Mouse (Mus musculus) hindbrain, embryonic 11.5 days (tissue): ENCODE results near the gene Lyst. TPM values are rescaled to one million over a fixed set of nuclear protein-coding genes. Genes with fewer than 3 reads are reported as not detected.

ENCODE experiments used
- ATAC-seq: fragments of 200-750 bp; cut with Nextera tagmentation; 2 replicates; pipeline ENCODE4 v1.8.0; 2017; ENCODE audit warnings: mild to moderate bottlenecking, moderate TSS enrichment, moderate library complexity; ENCODE audit not compliant: low FRiP score
- DNase-seq: peaks from one replicate; pipeline ENCODE4 v3.0.0-alpha.2; 2015; ENCODE audit warnings: low spot score
- H3K27ac ChIP-seq: fragments of 300-500 bp; sonication (generic); 2 replicates; pipeline ENCODE4 v1.5.1; 2014; ENCODE audit warnings: mild to moderate bottlenecking, low read depth, low read length
- H3K27me3 ChIP-seq: fragments of 300-500 bp; sonication (generic); 2 replicates; pipeline ENCODE4 v1.6.1; 2014; ENCODE audit warnings: mild to moderate bottlenecking, low read length, moderate library complexity, mixed read lengths; ENCODE audit not compliant: control insufficient read depth, insufficient read depth
- H3K36me3 ChIP-seq: fragments of 300-500 bp; sonication (generic); 2 replicates; pipeline ENCODE4 v1.6.1; 2014; ENCODE audit warnings: mild to moderate bottlenecking, low read length, moderate library complexity, mixed read lengths; ENCODE audit not compliant: control insufficient read depth, insufficient read depth
- H3K4me1 ChIP-seq: fragments of 300-500 bp; sonication (generic); replicated peaks from 2 replicates; pipeline ENCODE4 v1.6.1; 2014; ENCODE audit warnings: low read length, mixed read lengths; ENCODE audit not compliant: control insufficient read depth, insufficient read depth
- H3K4me2 ChIP-seq: fragments of 300-500 bp; sonication (generic); replicated peaks from 2 replicates; pipeline ENCODE4 v1.6.1; 2014; ENCODE audit warnings: mild to moderate bottlenecking, low read depth, low read length
- H3K4me3 ChIP-seq: fragments of 300-500 bp; sonication (generic); 2 replicates; pipeline ENCODE4 v1.5.1; 2014; ENCODE audit warnings: low read depth, low read length
- H3K9ac ChIP-seq: fragments of 300-500 bp; sonication (generic); 2 replicates; pipeline ENCODE4 v1.6.1; 2014; ENCODE audit warnings: low read depth, low read length
- H3K9me3 ChIP-seq: fragments of 300-500 bp; sonication (generic); 2 replicates; pipeline ENCODE4 v1.6.1; 2016; ENCODE audit warnings: low read length; ENCODE audit not compliant: control insufficient read depth
- WGBS: fragments of 180-500 bp; shearing (Covaris S2); extraction: QIAGEN DNeasy Blood & Tissue Kit; methylation state at CpG from one replicate; pipeline ENCODE4 v1.1.7; 2014; 5-methylcytosine and 5-hydroxymethylcytosine counted together
- polyA plus RNA-seq: library from polyadenylated mRNA; unstranded; fragments of >200 nt; fragmentation: Nextera tagmentation; extraction: Ambion mirVana; gene quantifications from 2 replicates; pipeline ENCODE4 v1.2.1, GENCODE M21; 2014

The Lyst gene
- polyA plus RNA-seq, 1 experiment from 2014 or later, result 4.7 TPM

- Histone ChIP-seq H3K4me2 (no peak overlapping the region), H3K4me1 (no peaks in the 10 kb centered on the region), H3K9me3 (no peaks in the 10 kb centered on the region), H3K4me3 (no peak overlapping the region), H3K27me3 (no peaks in the 10 kb centered on the region), H3K36me3 (no peaks in the 10 kb centered on the region), H3K9ac (no peak overlapping the region), H3K27ac (no peak overlapping the region)
- 63% methylated on average over 1 of the region's 1 CpGs for WGBS
- no peak for DNase-seq
- ATAC-seq, result no peak
Observed at GRCm38 (mm10) chr13:13608311-13608710, 18.1 kb downstream of the Lyst start.

GRCm38 (mm10) chr13:13609655-13610054, 19.5 kb downstream of the Lyst start:
- ATAC-seq (no peak), DNase-seq (no peak)
- H3K4me1 ChIP-seq, result no peaks in the 10 kb centered on the region
- no peak overlapping the region for H3K4me3 ChIP-seq
- H3K27me3 ChIP-seq, result no peaks in the 10 kb centered on the region
- 85% methylated on average over 2 of the region's 2 CpGs for WGBS
- H3K27ac ChIP-seq, result no peak overlapping the region
- no peak overlapping the region for H3K4me2 ChIP-seq
- no peaks in the 10 kb centered on the region for H3K36me3 ChIP-seq
- no peak overlapping the region for H3K9ac ChIP-seq
- no peaks in the 10 kb centered on the region for H3K9me3 ChIP-seq

GRCm38 (mm10) chr13:13612882-13613281, 22.7 kb downstream of the Lyst start:
- WGBS, result 78% methylated on average over 1 of the region's 1 CpGs
- no peak overlapping the region for H3K4me3 ChIP-seq
- no peak overlapping the region for H3K4me2 ChIP-seq
- no peak overlapping the region for H3K9ac ChIP-seq
- H3K9me3 ChIP-seq, result no peaks in the 10 kb centered on the region
- no peaks in the 10 kb centered on the region for H3K36me3 ChIP-seq
- H3K4me1 ChIP-seq, result no peaks in the 10 kb centered on the region
- no peak overlapping the region for H3K27ac ChIP-seq
- DNase-seq (peak; percentile 5), ATAC-seq (no peak)
- H3K27me3 ChIP-seq, result no peaks in the 10 kb centered on the region

- Histone ChIP-seq H3K4me3 (no peak overlapping the region), H3K9me3 (no peaks in the 10 kb centered on the region), H3K9ac (no peak overlapping the region), H3K36me3 (no peaks in the 10 kb centered on the region), H3K4me2 (no peak overlapping the region), H3K4me1 (no peaks in the 10 kb centered on the region), H3K27me3 (no peaks in the 10 kb centered on the region), H3K27ac (no peak overlapping the region)
- 97% methylated on average over 4 of the region's 4 CpGs for WGBS
- no peak for DNase-seq
- no peak for ATAC-seq
Observed at GRCm38 (mm10) chr13:13614235-13614634, 24.0 kb downstream of the Lyst start.

GRCm38 (mm10) chr13:13621456-13621855, 31.3 kb downstream of the Lyst start:
- Histone ChIP-seq H3K4me1 (no peaks in the 10 kb centered on the region), H3K9me3 (no peaks in the 10 kb centered on the region), H3K27me3 (no peaks in the 10 kb centered on the region), H3K4me2 (no peak overlapping the region), H3K4me3 (no peak overlapping the region), H3K9ac (no peak overlapping the region), H3K27ac (no peak overlapping the region), H3K36me3 (no peaks in the 10 kb centered on the region)
- DNase-seq (no peak), ATAC-seq (no peak)
- 90% methylated on average over 5 of the region's 5 CpGs for WGBS

- H3K36me3 ChIP-seq, result no peaks in the 10 kb centered on the region
- ATAC-seq, result no peak
Observed at GRCm38 (mm10) chr13:13622565-13622964, 32.4 kb downstream of the Lyst start.

GRCm38 (mm10) chr13:13633746-13634145, 43.5 kb downstream of the Lyst start:
- Histone ChIP-seq H3K27me3 (no peaks in the 10 kb centered on the region), H3K4me1 (no peaks in the 10 kb centered on the region), H3K9ac (no peak overlapping the region), H3K4me3 (no peak overlapping the region), H3K36me3 (no peaks in the 10 kb centered on the region), H3K27ac (no peak overlapping the region), H3K9me3 (no peaks in the 10 kb centered on the region), H3K4me2 (no peak overlapping the region)
- no peak for ATAC-seq
- no peak for DNase-seq
- 96% methylated on average over 1 of the region's 1 CpGs for WGBS

More at GRCm38 (mm10) chr13:13622565-13622964, 32.4 kb downstream of the Lyst start:
- Histone ChIP-seq H3K4me1 (no peaks in the 10 kb centered on the region), H3K27me3 (no peaks in the 10 kb centered on the region), H3K4me3 (no peak overlapping the region), H3K27ac (no peak overlapping the region), H3K9me3 (no peaks in the 10 kb centered on the region), H3K9ac (no peak overlapping the region), H3K4me2 (no peak overlapping the region)
- DNase-seq, result no peak
- WGBS, result 91% methylated on average over 3 of the region's 3 CpGs

- Histone ChIP-seq H3K36me3 (no peaks in the 10 kb centered on the region), H3K9me3 (no peaks in the 10 kb centered on the region), H3K4me3 (no peak overlapping the region), H3K4me2 (no peak overlapping the region), H3K27ac (no peak overlapping the region), H3K4me1 (no peaks in the 10 kb centered on the region), H3K9ac (no peak overlapping the region), H3K27me3 (no peaks in the 10 kb centered on the region)
- no peak for ATAC-seq
- DNase-seq, result no peak
- WGBS, result 44% methylated on average over 7 of the region's 7 CpGs
Observed at GRCm38 (mm10) chr13:13634706-13635105, 44.5 kb downstream of the Lyst start.

GRCm38 (mm10) chr13:13635224-13635623, 45.0 kb downstream of the Lyst start:
- Histone ChIP-seq H3K4me3 (no peak overlapping the region), H3K9ac (no peak overlapping the region), H3K9me3 (no peaks in the 10 kb centered on the region), H3K4me2 (no peak overlapping the region), H3K27me3 (no peaks in the 10 kb centered on the region), H3K4me1 (no peaks in the 10 kb centered on the region), H3K27ac (no peak overlapping the region), H3K36me3 (no peaks in the 10 kb centered on the region)
- no peak for DNase-seq
- no peak for ATAC-seq
- 78% methylated on average over 12 of the region's 12 CpGs for WGBS
